Mouse (Mus musculus) layer of hippocampus, postnatal 10 days (tissue): Measurements from ENCODE around the gene Tmigd3. TPM values are rescaled to one million over a fixed set of nuclear protein-coding genes. Genes with fewer than 3 reads are reported as not detected.

Source experiments
- DNase-seq, 2 experiments: peaks; one replicate each; pipeline ENCODE4 v3.0.0; 2021; ENCODE audit warnings: low spot score in 2 of 2
- total RNA-seq, 2 experiments: library from RNA; stranded (reverse); gene quantifications; 2 replicates each; pipeline ENCODE4 v1.2.3; 2021

The Tmigd3 gene
- total RNA-seq, 2 experiments from 2014 or later, result 0.47 TPM; not detected in 1

GRCm38 (mm10) chr3:105873451-105874445 is 3.0 kb downstream of the Tmigd3 start:
- DNase-seq, result no peak

GRCm38 (mm10) chr3:105876022-105876421 is 5.3 kb downstream of the Tmigd3 start:
- DNase-seq, result no peak

DNA sequence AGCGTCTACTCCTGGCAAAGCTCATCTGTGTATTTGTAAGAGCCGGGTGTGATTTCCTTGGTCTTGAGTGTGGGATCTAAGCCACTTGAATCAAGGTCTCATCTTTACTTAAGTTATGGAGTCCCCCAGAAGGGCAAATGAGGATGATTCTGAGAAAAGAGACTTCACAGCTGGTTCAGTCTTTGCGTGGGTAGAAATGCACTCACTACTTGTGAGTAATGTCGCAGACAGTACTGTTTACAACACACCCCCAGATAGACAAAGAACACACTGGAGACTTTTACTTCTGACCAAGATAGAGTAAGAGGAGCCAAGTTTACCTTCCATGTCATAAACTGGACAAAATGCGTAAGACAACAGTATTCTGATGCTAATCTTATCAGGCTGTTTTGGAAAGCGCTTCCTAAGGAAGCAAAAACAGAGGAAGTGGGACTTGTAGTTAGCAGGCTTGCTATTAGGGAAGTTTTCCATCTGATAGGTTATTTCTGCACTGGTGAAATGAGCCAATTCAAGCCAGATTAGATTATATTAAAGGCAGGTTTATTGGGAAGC is 6.6 kb downstream of the Tmigd3 start:
- DNase-seq, result no peak

GRCm38 (mm10) chr3:105877919-105878318 is 7.2 kb downstream of the Tmigd3 start:
- DNase-seq, result no peak

- DNase-seq, result no peak
Observed at GRCm38 (mm10) chr3:105878751-105879150, 8.0 kb downstream of the Tmigd3 start.

DNA sequence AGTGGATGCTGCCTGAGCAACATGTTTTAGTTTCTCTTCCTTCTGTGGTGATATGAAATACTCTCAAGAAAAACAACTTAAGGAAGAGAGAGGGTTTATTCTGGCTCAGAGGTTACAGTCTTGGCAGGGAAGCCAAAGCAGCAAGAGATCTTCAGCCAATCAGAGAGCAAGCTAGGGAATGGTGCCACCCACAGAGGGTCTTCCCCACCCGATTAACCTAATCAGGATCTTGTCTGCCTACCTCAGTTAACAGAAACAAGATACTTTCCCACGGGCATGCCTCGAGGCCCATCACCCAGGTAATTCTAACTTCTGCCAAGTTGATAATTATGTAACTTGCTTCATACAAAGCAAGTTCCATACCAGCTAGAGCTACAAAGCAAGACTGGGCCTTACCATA is 9.7 kb downstream of the Tmigd3 start:
- DNase-seq, result no peak

DNA sequence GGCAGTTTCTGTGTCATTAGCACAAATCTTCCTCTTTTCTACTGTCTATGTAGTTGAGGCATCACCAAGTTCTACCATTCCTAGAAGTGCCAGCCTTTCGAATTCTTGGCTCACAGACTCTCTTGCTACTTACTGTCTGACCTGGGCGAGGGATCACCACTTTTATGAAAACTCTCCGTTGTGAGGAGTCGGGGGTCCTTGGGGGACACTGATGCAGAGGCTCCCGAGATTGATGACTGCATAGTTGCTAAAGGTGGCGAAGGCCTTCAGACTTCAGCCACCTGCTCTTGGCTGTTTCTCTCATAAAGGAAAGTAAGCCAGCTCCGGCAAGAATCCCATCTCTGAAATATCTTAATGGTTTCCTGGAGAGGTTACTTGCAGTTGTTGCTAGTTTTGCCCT is 11.4 kb downstream of the Tmigd3 start:
- no peak for DNase-seq

DNA sequence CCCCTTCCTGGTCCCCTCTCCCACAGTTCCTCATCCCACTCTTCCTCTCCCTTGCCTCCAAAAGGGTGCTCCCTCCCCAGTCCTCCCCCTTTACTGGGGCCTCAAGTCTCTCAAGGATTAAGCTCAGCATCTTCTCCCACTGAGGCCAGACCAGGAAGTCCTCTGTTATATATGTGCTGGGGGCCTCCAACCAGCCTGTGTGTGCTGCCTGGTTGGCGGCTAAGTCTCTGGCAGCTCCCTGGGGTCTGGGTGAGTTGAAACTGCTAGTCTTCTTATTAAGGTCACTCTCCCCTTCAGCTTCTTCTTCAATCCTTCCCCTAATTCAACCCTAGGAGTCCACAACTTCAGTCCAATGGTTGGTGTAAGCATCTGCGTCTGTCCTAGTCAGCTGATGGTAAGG is 12.4 kb downstream of the Tmigd3 start:
- DNase-seq, result no peak

GRCm38 (mm10) chr3:105888961-105889360 is 18.3 kb downstream of the Tmigd3 start:
- DNase-seq, result no peak

DNA sequence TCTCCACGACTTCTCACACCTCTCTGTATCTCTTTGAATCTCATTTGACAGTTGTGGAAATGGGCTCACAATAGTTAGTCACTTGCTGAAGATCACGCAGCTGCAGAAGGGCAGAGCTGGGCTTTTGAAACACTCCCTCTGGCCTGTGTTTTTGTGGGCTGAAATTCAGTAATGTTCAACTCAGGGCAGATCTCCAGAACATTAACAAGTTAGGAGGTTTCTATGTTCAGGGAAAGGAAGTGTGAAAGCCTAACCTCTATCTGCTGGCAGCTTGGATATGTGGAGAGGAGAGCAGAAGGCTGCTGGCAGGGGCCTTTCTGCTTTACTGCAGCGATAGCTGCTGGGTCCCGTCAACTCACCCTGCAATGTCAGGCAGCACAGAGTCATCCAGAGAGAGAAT is 19.5 kb downstream of the Tmigd3 start:
- no peak for DNase-seq

GRCm38 (mm10) chr3:105891141-105891540 is 20.4 kb downstream of the Tmigd3 start:
- DNase-seq, result no peak

DNA sequence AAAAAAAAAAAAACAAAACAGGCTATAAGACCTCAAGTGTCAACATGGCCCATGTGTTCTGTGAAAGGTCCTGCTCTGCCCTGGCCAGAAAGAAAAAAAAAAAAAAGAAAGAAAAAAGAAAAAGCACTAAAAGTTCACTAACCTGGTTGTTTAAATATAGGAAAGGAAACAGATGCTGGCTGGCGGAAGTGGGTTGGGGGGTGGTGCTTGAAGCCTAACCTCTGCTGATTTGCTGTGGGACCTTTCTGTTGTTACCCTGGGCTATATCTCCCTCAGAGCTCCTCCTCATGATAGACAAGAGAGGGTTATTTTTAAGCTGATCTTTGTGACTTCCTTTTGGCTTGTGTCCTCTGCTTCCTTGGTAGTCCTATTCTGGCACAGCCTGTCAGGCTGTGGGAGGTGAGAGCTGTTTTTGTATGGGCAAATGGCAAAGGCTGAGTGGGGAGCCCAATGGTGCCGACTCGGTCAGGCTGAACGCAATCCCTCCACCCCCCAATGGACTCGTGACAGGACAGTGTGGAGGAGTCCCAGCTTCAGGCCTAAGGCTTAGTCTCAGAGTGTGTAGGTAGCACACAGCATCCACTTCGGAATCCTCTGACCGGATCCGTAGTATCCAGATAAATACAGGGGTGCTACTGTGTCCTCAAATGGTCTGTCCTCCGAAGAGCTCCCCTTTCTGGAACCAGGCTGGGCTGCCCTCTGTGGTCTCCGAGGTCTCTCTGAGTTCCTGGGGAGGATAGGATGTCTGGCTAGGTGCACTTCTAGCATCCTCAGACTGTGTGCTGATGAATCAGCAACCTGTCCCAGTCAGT is 21.3 kb downstream of the Tmigd3 start:
- no peak for DNase-seq

DNA sequence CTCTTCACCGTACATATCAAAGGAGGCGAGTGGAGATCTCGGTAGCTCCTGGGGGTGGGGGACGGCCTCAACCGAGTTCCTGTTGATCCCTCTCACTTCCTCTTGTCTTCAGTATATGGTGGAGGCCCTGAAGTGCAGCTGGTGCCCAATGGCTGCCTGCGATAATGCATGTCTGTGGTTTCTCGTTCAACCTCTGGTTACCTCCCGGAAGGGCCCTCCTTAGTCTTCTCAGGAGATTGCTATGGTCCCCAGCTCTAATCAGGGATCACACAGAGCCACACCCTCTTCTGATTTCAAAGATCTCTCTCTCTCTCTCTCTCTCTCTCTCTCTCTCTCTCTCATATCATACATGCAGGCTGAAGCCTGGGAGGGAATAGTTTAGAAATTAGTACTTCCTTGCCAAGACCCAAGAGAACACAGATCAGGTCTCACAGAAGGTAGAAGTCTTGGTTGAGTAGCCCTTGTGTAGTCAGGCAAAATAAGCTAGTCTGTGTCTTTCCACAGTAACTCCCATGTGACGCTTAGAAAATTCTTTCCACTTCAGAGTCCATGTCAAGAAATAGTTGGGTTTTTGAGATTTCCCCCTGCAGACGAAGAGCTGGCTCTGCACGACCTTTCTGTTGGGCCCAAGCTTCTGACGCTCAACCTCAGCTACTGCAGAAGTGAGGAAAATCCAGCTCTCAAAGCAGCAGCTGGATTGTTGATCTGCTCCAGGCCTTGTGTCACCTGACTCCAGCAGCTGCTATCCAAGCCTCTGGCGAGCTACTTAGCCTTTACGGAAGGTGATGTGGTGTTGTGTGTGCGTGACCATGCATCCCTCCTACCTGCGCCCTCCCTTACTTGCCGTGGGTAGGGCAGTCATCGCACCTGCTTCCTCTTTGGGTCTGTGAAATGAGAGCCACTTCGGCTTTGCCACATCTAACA is 22.1 kb downstream of the Tmigd3 start:
- DNase-seq, result no peak

- DNase-seq, result no peak
Observed at GRCm38 (mm10) chr3:105893941-105894391, 23.3 kb downstream of the Tmigd3 start.

DNA sequence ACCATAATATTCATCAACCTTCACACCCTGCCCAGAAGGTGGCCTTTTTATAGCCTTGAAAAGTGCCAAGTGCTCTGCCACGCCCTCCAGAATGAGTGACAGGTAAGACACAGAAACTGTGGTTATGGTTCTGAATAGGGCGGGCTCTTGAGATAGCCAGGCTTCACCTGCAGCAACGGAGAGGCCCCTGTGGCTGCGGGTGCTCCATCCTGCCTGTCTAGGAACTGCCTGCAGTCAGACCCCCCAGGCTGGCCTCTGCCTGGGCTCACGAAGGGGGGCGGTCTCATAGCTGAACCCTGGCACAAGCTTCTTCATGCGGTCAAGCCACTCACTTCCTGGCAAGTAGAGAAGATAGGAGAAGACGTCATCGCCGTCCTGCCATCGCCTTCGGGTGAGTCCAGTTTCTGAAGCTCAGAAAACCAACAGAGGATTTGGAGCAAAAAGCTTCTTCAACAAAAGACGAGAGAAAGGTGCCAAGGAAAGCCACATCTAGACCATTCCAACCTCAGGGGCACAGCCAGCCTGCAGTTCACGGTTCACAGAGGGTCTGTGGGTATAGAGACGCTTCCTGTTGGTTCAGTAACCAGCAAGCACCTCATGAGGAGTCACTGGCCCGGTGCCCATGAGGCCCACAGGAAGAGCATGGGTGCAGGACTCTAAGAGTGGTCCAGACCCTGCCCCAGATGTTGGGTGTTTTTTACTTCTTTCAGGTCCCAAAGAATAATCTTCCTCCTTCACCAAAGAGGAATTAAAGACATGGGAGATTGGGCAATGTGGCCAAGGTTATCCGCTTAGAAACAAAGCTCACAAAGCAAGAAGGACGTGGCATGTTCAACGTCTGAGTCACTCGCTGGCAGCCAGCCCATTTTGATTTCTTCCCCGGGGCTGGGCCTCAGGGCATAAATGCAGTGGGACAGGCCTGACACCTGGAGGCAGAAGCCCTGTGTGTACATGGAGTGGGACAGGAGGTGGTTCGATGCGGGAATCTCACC is 24.2 kb downstream of the Tmigd3 start:
- peak; percentile 65 for DNase-seq

- DNase-seq, result no peak
Observed at GRCm38 (mm10) chr3:105896811-105897210, 26.1 kb downstream of the Tmigd3 start.

- no peak for DNase-seq
Observed at GRCm38 (mm10) chr3:105898325-105898724, 27.6 kb downstream of the Tmigd3 start.

DNA sequence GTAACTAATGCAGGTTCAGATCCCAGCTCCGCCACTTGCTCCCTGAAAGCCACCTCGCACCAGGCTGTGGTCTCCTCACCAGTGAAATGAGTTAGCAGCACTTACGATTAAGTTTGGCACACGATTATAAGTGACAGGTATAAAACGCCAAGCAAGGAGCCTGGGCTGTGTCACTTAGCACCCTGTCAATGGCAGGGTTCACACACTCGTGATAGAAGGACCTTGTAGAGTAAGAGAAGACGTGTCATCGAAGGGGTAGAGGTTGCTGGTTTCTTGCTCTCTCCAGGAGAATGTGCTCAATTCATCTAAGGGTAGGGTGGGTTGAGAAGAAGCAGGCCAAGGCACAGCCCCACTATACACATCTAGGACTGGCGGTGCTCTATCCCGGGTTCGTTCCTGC is 28.2 kb downstream of the Tmigd3 start:
- no peak for DNase-seq

GRCm38 (mm10) chr3:105899394-105900147 is 28.9 kb downstream of the Tmigd3 start:
- DNase-seq, result peak; percentile 85 to 89
